Mouse (Mus musculus) liver, postnatal 0 days (tissue): Measurements from ENCODE around the gene Eng.

Source experiments
- CTCF ChIP-seq: sonication (generic); IDR thresholded peaks from 2 replicates; pipeline ENCODE4 v1.5.1; 2016; ENCODE audit warnings: antibody characterized with exemption, low read depth
- EP300 ChIP-seq: IDR thresholded peaks from 2 replicates; pipeline ENCODE4 v1.6.1; 2016; ENCODE audit warnings: antibody characterized with exemption, low read depth, mild to moderate bottlenecking

- TF ChIP-seq CTCF (no peak), EP300 (no peak)
Measured at GRCm38 (mm10) chr2:32647366-32647765, 971 bp downstream of the Eng start.
